Mouse (Mus musculus) spleen, embryonic (tissue): ENCODE data around the gene Ugt2b37.
"Not testable (repeated sequence)": the region's sequence is repeated elsewhere in the genome, so short reads cannot be mapped to it uniquely, and the experiment has no call there.

Experiments
- CTCF ChIA-PET: fragments of 350-600 bp; sonication (Branson Sonifier 250); formaldehyde crosslinking; loops from one replicate; lab custom pipeline; 2022; lab: Charles Lee

The Ugt2b37 gene

DNA sequence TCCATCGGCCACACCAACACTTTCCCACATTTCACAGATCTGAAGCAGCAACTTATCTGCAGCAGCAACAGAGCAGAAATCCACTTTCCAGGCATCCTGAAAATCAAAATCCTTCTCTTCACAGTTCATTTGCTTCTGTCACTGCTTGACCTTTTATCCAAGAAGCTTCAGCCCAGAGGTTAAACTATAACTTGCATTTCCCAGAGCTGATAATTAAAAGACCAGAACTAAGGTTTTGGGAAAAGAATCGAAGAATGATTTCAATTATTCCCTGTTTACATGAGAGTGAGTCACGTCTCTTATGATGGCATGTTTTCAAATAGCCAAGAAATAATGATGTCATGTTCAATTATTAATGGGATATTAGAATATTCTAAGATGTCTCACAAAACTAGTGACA lies at the start of gene Ugt2b37:
Gene Ugt2b37 (minus strand): TSS at position 129 of the 400 bp plus-strand sequence.
- CTCF ChIA-PET: not testable (repeated sequence)

DNA sequence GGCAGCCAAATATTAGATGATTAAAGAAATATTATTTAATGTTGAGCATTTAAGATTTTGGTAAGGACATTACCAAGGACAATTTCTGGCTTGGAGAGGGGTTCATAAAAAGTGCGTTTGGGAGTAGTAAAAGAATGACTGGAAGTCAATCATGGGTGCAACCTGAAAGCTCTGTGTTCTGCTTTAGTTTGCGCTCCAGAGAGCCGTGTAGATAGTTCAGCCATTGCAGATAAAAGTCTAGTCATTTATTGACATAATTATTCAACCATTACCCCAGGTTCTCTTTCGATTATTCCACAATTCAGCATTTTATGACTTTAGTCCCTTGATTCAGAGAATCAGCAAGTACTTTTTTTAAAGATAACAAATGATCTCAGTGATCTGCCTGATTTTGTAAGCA lies 31.6 kb upstream of the Ugt2b37 start:
- CTCF ChIA-PET: not testable (repeated sequence)

DNA sequence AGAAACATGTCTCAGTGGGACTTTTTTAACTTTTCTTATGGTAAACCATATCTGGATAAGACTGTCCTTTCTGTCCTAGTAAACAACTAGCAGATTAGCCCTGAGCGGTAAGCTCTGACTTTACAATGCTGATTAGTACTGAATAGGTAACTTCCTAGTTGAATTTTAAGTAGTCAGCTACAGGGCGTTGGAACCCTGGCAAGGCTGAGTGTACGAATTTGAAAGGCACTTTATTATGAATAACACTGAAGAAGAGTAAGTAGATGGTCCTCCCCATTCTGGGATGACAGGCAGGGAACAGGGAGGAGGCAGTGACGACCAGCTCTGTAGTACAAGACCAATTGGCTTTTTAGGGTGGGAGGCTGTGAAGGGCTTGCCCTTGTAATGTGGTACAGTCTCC lies 21.4 kb upstream of the Ugt2b37 start:
- CTCF ChIA-PET: not testable (repeated sequence)

DNA sequence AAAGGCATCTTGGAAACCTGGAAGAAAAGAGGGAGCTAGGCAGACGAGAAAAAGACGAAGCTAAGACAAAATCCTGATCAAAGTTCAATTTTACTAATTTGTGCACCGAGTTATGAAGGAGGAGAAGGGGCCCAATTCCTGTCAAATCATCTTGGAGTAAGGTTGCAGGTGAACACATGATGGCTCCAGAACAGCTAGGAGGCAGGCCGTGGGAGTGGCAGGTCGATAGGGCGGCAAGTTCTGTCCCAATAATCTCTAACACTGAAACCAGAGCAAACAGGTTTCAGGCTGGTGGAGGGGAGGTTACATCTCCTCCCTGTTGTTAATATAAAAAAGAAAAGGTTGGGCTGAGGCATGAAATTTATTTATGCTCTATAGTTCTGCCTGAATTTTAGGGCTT lies 21.0 kb upstream of the Ugt2b37 start:
- CTCF ChIA-PET: no interaction called here

- CTCF ChIA-PET: no interaction called here
Observed at GRCm38 (mm10) chr5:87255831-87256230, 1.2 kb upstream of the Ugt2b37 start.

DNA sequence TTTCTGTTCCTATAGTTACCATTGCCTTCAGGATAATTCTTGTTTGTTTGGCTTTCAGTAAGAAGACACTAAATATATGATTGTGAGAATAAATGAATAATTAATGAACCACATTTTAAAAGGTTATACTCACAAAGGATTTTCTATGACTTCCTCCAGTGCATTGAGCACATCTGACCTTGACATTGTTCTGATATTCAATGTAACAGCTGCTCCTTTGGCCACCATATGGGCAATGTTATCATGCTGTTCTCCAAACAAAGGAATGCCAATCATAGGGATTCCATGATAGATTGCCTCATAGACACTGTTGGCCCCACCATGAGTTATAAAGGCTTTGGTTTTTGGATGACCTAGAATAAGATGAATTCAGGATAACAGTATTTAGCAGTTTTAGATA lies 12.5 kb downstream of the Ugt2b37 start:
- CTCF ChIA-PET: not testable (repeated sequence)

GRCm38 (mm10) chr5:87196430-87196829 lies 58.2 kb downstream of the Ugt2b37 start:
- CTCF ChIA-PET: not testable (repeated sequence)
